Mouse (Mus musculus): ENCODE measurements around the gene Atl1.

GRCm38 (mm10) chr12:69908511-69908900 lies 16.1 kb downstream of the Atl1 start:
- TF ChIP-seq FLI1 (IDR thresholded peaks at IDR 0.05; ENCODE audit: low read length) (no peak), GATA1 (IDR thresholded peaks at IDR 0.05; ENCODE audit: borderline replicate concordance, low read length) (no peak)
